Mouse (Mus musculus): ENCODE results near the gene H2-T22.

H2-T22 gene

DNA sequence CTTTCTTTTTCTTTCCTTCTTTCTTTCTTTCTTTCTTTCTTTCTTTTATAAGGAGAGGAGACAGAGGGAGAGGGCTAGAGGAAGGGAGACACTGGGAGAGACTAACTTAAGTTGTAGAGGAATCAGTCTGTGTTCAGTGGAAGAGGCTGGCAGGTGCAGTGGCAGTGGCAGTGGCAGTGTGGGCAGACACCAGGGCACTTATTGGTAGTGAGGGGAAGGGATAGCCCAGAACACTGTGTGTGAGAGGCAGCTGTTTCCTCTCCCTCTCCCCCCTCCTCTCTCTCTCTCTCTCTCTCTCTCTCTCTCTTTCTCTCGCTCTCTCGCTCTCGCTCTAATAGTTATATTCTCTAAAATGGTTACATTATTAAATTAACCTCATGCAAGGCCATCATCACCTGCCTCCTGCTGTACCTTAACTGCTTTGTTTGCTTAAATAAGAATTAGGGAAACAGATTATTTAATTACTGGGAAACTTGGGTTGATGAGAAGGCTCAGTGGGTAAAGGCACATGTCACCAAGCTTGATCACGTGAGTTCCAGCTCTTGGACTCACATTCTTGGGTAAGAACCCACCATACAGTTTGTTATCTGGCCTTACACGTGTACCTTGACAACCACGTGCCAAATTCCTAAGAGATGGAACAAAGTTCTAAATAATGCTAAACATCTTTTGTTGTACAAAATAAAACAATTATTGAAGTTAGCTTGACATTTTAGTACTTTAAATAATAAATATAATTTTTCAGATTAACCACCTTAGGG, 43.8 kb downstream of the H2-T22 start:
- DNase-seq (ENCODE audit: low read depth, low spot score) = no peak

DNA sequence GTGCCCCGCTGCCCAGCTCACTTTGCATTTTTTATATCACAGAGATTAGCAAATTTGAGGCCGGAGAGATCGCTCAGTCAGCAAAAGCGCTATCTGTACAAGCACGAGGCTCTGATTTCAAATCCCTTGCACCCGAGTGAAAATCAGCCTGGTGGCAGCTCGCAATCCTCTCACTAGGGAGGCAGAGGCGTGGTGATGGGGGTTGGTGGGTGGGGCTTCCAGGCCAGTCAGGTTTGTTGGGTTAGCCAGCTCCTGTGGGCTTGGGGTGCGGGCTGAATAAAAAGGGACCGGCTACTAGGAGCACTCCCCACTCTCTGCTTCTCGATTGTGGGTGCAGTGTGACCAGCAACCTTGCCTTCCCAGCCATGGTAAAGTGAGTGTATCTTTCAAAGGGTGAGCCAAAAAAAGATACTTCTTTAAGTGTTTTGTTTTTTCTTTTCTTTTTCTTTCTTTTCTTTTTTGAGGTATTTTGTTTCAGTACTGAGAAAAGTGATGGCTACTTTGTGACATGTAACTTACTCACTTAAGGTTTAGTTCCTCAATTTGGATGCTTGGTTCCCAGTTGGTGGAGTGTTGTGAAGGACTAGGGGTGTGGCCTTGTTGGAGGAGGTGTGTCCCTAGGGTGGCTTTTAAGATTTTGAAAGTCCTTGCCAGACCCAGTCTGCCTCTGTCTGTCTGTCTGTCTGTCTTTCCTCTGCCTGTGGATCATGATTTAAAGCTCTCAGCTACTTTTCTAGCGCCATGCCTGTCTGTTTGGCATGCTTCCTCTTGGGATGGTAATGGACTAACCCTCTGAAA, 44.6 kb downstream of the H2-T22 start:
- DNase-seq (ENCODE audit: low read depth, low spot score) = peak; percentile 66

DNA sequence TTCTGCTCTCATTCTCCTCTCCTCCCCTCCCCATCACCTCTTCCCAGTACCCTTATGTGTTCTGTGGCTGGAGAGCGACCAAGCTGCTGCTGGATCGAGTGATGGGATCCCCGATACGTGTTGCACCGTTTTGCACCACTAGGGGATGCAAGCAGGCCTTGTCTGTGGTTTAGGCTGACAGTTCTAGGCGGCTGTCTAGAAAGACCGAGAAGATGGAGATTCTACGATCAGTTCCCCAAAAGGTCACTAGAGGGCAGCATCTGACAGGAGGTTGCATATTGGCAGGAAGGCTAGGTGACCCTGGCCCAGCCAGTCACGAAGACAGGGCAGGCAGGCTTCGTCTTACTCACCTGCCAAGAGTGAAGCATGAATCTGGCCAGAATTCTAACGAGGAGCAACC, 45.6 kb downstream of the H2-T22 start:
- peak; percentile 100 for DNase-seq (ENCODE audit: low read depth, low spot score)

DNA sequence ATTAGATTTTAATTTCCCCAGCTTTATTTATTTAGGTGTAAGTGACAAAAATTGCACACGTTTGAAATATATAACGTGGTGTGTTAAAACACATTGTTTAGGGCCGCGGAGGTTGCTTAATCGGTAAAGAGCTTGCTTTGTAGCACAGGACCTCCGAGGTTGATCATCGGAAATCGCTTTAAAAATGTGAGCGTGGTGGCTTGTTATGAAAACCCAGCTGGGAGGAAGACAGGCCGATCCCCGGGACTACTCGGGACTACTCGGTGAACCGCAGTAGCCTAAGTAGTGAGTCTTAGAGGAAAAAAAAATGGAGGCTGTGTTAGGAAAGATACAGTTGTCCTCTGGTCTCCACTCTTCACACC, 47.7 kb downstream of the H2-T22 start:
- DNase-seq (ENCODE audit: low read depth, low spot score) = peak; percentile 46

DNA sequence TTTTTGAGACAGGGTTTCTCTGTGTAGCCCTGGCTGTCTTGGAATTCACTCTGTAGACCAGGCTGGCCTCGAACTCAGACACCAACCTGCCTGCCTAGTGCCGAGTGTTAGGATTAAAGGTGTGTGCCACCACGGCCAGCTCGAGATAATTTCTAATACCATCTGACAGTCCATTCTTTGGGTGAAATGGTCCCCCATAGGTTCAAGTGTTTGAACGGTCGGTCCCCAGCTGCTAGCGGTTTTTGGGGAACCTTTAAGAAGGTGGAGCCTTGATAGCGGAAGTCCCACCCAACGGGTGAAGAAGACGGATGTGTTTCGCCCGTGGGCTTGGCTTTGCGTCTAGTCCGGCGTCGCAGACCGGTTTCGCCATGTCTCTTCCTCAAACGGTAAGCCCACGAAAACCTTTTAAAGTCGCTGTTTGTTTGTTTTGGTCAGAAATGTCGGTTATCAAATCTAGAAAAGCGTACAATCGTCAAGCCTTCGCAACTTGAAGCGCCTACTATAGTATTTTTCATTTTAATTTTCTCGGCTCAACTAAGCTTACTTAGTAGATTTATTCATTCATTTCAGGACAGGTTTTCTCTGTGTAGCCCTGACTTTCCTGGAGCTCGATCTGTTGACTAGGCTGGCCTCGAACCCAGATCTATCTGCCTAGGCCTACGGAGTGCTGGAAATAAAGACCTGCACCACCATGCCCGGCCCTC, 48.2 kb downstream of the H2-T22 start:
- DNase-seq (ENCODE audit: low read depth, low spot score) = peak; percentile 93

DNA sequence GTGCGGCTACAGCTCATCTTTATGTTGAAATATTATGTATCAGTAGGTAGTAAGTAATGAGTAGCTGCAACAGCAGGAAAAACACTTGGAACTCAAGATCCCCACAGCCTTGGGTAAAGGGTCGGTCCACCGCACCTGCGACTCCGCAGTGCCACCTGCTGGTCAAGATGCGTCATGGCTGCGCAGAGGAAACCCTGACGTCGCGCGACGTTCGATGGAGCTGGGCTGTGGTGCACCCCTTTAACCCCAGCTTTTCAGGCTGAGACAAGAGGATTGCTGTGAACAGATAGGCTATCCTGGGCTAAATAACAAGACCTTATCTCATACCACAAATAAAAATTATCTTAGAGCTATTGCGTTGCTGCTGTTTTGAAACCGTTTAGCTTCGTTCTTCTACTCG, 48.9 kb downstream of the H2-T22 start:
- DNase-seq (ENCODE audit: low read depth, low spot score) = peak; percentile 87

DNA sequence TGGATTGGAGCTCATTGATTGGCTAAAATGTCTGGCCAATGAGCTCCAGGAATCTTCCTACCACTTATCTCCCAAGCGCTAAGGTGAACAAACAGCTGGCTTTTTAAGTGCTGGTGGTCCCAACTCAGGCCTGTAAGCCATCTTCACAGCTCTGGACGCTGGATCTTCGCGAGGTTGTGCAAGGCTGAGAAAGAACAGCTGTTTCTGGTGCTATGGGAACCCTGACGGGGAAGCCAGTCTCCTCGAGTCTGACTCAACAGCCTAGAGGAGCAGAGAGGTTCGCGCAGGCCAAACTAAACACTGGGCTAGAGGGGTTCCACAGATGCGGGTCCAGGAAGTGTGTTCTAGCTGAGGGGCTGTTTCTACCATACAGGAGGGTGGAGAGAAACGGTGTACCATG, 50.8 kb downstream of the H2-T22 start:
- DNase-seq (ENCODE audit: low read depth, low spot score) = no peak

Data from 3T3-L1 (cell line).